Mouse (Mus musculus) heart, adult 2 months (tissue): ENCODE measurements around the gene Fam50a. TPM values are rescaled to one million over a fixed set of nuclear protein-coding genes. Genes with fewer than 3 reads are reported as not detected.

Experiments
- DNase-seq, 2 experiments: peaks; one replicate each; pipeline ENCODE4 v3.0.0; 2021
- H3K27ac ChIP-seq: fragments of 200-600 bp; 2 replicates; pipeline ENCODE4 v1.8.1; 2022
- H3K27me3 ChIP-seq: fragments of 200-500 bp; 2 replicates; pipeline ENCODE4 v1.6.1; 2012; ENCODE audit warnings: mild to moderate bottlenecking, low read length, inconsistent platforms, mixed read lengths; ENCODE audit not compliant: control insufficient read depth, insufficient read depth
- H3K36me3 ChIP-seq: fragments of 200-500 bp; 2 replicates; pipeline ENCODE4 v1.6.1; 2012; ENCODE audit warnings: low read length, inconsistent platforms; ENCODE audit not compliant: control insufficient read depth, insufficient read depth
- H3K4me1 ChIP-seq: fragments of 200-500 bp; 2 replicates; pipeline ENCODE4 v1.6.1; 2011; ENCODE audit warnings: low read length; ENCODE audit not compliant: control insufficient read depth, insufficient read depth
- H3K4me3 ChIP-seq: fragments of 200-600 bp; 2 replicates; pipeline ENCODE4 v1.8.1; 2022
- H3K79me2 ChIP-seq: fragments of 200-500 bp; replicated peaks from 2 replicates; pipeline ENCODE4 v1.6.1; 2012; ENCODE audit warnings: mild to moderate bottlenecking, inconsistent platforms, low read length, moderate library complexity, mixed read lengths; ENCODE audit not compliant: control insufficient read depth, insufficient read depth
- H3K9ac ChIP-seq: fragments of 200-500 bp; 2 replicates; pipeline ENCODE4 v1.6.1; 2012; ENCODE audit warnings: low read depth, mild to moderate bottlenecking, control low read depth, inconsistent platforms, low read length, mixed read lengths
- CTCF ChIP-seq: fragments of 200-600 bp; IDR thresholded peaks from 2 replicates; pipeline ENCODE4 v1.8.1; 2022; ENCODE audit warnings: antibody characterized with exemption, mild to moderate bottlenecking, moderate library complexity
- EP300 ChIP-seq: fragments of 200-500 bp; IDR thresholded peaks from 2 replicates; pipeline ENCODE4 v1.6.1; 2011; ENCODE audit warnings: low read depth, low read length, control low read depth; ENCODE audit not compliant: insufficient read depth
- POLR2A ChIP-seq: fragments of 200-500 bp; IDR thresholded peaks from 2 replicates; pipeline ENCODE4 v1.6.1; 2011; ENCODE audit warnings: mild to moderate bottlenecking, low read depth, low read length, control low read depth; ENCODE audit not compliant: insufficient read depth
- WGBS: fragments of 180-500 bp; shearing (Covaris S2); methylation state at CpG from one replicate; pipeline ENCODE4 v1.1.7; 2018; 5-methylcytosine and 5-hydroxymethylcytosine counted together
- intact Hi-C: fragments of 180-260 bp; cut with DNase I; formaldehyde crosslinking; loops from one replicate; pipeline ENCODE4 v1.15.1; 2025
- long read RNA-seq: library from polyadenylated mRNA; stranded (forward); transcript quantifications from one replicate; pipeline ENCODE4 v2.0.0, GENCODE M21; 2021
- polyA plus RNA-seq: library from polyadenylated mRNA; depleted of rRNA; stranded (reverse); fragments of >200 nt; gene quantifications from 2 replicates; pipeline ENCODE4 v1.2.3, GENCODE M21; 2012; rRNA removed
- total RNA-seq, 2 experiments: library from RNA; stranded (reverse); gene quantifications; 2 replicates each; pipeline ENCODE4 v1.2.3; 2021

Gene Fam50a
- 10 to 100 TPM; 24.6 to 24.9 TPM for total RNA-seq
- polyA plus RNA-seq: 7.1 and 10.2 TPM in 2 replicates
- long read RNA-seq, transcript Fam50a-201 (13 exons, 1,383 nt): major isoform, 24 of 27 reads
- long read RNA-seq, partial matches to known transcripts: 2 of 27 reads
- long read RNA-seq, other reads (novel, unspliced or antisense): 1 of 27 reads

GRCm38 (mm10) chrX:74312540-74313464 is at the start of gene Fam50a:
Fam50a (plus strand) TSS chrX:74313033.
- Histone ChIP-seq H3K4me1 (no peaks in the 10 kb centered on the region; the same call in 1 of the 2 replicates), H3K4me3 (peak within 1 kb of the TSS; percentile 55), H3K36me3 (no peaks in the 10 kb centered on the region), H3K79me2 (no peaks in the 10 kb centered on the region), H3K9ac (peak within 1 kb of the TSS; percentile 97), H3K27ac (peak within 1 kb of the TSS; percentile 70), H3K27me3 (no peaks in the 10 kb centered on the region)
- 21% methylated on average over 59 of the region's 59 CpGs for WGBS
- TF ChIP-seq CTCF (no peak), EP300 (no peak), POLR2A (peak; percentile 62)
- peak; percentile 87 to 92 for DNase-seq
- intact Hi-C loops: loop anchor here (5.0 kb wide), 1 partner anchor 54 kb away; no protein-coding TSS in a partner anchor

DNA sequence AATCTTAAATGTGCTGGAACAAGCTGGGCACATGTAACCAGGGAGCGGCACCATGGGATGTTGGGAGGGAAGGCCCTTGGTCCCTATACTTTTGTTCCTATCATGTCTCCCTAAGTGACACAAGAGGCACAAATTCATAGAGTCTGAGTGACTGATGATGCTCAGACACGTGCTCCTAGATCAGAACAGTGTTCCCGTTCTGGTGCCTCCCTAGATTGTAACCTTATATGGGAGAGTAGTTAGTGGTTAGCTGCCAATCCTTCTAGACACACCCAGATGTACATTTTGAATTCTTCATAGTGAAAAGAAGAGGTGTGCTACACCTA is 43.1 kb upstream of the Fam50a start:
- peaks cover 5% of the 10 kb centered on the region for H3K36me3 ChIP-seq
- peak overlapping the region; percentile 63 for H3K4me3 ChIP-seq
- H3K9ac ChIP-seq: peak overlapping the region; percentile 70
- no peak for TF ChIP-seq CTCF
- TF ChIP-seq EP300: no peak
- no peak for TF ChIP-seq POLR2A
- no peaks in the 10 kb centered on the region for H3K79me2 ChIP-seq
- no peaks in the 10 kb centered on the region for H3K27me3 ChIP-seq
- no peak for DNase-seq
- intact Hi-C loops: loop anchor here (2.0 to 5.0 kb wide), 2 partner anchors 27 to 103 kb away; partner anchors contain the start of genes Atp6ap1, Slc10a3 and Ubl4a
- peaks cover 2% of the 10 kb centered on the region for H3K4me1 ChIP-seq
- 24% methylated on average over 3 of the region's 3 CpGs for WGBS
- peak overlapping the region; percentile 99 for H3K27ac ChIP-seq

DNA sequence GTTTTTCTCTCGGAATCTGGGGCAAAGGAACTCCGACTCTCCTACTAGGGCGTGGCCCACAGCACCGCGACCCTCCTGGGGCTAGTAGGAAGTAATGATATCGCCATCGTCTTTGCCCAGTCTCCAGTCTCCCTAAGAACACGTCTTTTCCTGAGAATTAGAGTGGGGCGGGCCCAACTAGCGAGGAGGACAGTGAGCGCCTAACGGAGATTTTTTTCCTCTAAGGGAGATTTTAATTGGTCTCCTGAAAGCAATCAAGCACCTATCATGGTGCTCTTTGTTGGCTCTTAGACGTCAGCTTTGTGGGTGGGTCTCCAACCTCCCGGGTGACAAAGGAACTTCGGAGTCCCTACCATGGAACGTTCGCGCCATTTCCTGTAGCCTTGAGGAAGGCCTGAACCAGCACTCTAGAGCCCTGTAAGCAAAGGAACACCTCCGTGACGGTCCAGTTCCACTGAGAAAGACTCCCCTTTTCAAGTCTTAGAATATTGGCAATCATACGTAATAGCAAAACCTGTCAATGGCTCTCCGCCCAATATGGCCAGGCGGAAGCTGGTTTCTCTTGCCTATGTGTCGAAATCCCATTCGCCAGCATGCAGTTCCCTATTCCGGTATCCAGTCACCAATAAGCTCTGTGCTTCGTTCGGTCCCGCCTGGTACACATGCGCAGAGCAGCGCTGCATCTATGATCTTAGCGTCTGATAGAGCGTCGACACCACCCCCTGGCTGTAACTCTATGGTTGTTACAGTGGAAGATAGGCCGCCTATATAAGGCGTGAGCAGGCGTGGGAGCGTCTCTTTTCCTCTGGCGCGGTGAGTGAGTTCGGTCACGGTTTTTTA is 42.6 kb upstream of the Fam50a start, which contains the start of gene Rpl10:
Rpl10 (plus strand) TSS at position 751 of the 840 bp plus-strand sequence.
- TF ChIP-seq POLR2A (peak; percentile 98), CTCF (peak; percentile 62), EP300 (no peak; the same call in none of the 2 replicates)
- H3K79me2 ChIP-seq: no peaks in the 10 kb centered on the region
- DNase-seq: peak; percentile 83 to 93
- H3K36me3 ChIP-seq: peaks cover 5% of the 10 kb centered on the region
- H3K4me1 ChIP-seq: peaks cover 2% of the 10 kb centered on the region
- intact Hi-C loops: loop anchor here (2.0 to 5.0 kb wide), 2 partner anchors 27 to 102 kb away; partner anchors contain the start of genes Atp6ap1, Slc10a3 and Ubl4a
- H3K27me3 ChIP-seq: no peaks in the 10 kb centered on the region
- WGBS: 17% methylated on average over 42 of the region's 42 CpGs
- peak within 1 kb of the TSS; percentile 99 for H3K27ac ChIP-seq
- peak within 1 kb of the TSS; percentile 66 for H3K4me3 ChIP-seq
- peak within 1 kb of the TSS; percentile 72 for H3K9ac ChIP-seq

DNA sequence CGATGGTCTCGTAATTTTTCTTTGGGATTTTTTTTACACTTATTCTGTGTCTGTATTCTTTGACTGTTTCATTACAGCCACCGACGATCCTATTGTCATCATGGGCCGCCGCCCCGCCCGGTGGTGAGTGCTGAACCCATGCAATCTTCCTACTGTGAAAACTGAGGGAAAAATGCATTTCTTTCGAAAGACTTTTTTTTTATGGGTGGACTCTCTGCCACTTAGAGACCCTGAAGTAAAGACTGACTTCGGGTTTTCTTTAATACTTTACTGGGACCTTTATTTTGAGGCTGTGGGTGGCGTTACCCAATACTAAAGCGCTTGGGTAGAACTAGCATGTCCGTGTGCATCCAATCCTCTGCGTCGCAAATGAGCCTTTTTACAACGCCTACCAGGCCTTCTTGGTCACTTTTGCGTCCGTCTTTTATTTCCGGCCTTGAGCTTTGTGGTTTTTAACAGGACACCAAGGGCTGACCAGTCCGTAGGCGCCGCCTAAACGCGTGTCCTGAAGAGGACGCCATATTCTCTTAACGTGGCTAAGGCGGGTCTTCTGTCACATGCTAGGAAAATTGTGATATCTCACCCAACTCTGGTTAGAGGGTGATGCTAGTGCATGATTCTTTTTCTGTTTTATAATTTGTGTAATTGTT is 41.8 kb upstream of the Fam50a start:
- intact Hi-C loops: loop anchor here (2.0 to 5.0 kb wide), 2 partner anchors 26 to 101 kb away; partner anchors contain the start of genes Atp6ap1, Slc10a3 and Ubl4a
- TF ChIP-seq EP300 (no peak), POLR2A (0 out of 2 replicates have a peak, but pooled peaks have one; percentile 6)
- Histone ChIP-seq H3K27me3 (no peaks in the 10 kb centered on the region), H3K4me3 (peak overlapping the region; percentile 66), H3K4me1 (peaks cover 2% of the 10 kb centered on the region), H3K79me2 (no peaks in the 10 kb centered on the region), H3K27ac (peak overlapping the region; percentile 76), H3K36me3 (peaks cover 5% of the 10 kb centered on the region), H3K9ac (peak overlapping the region; percentile 69)
- 19% methylated on average over 27 of the region's 27 CpGs for WGBS
- DNase-seq: peak; percentile 31
